Mouse (Mus musculus): ENCODE results near the gene Prmt1. TPM values are rescaled to one million over a fixed set of nuclear protein-coding genes. Genes with fewer than 3 reads are reported as not detected.

Gene Prmt1
- total RNA-seq, 2 experiments from 2014 or later = 143 to 150 TPM

DNA sequence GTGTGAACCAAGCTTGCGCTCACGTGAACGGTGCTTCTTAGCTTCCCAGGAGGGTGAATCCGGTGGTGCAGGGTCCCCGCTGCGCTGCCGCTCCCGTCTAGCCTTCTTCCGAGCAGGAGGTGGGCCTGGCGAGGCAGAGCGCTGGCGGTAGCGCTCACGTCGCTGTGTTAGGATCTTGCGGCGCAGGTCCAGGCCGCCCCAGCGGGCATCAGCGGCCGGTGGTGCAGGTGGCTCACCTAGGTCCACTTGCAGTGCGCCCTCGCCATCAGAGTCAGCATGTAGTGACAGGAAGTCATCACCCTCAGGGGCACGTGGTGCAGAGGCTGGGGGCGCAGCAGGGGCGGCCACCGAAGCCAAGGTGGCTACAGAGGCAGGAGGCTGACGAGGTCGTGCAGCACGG is 21.5 kb upstream of the Prmt1 start:
- no peak for TF ChIP-seq CTCF (IDR thresholded peaks at IDR 0.05)
- intact Hi-C loops (cut with DNase I) = no loop called here
- no peak for DNase-seq (ENCODE audit: extremely low spot score in 1 of 2, low spot score in 2 of 2)
- no peak overlapping the region for H3K4me3 ChIP-seq
- H3K27ac ChIP-seq = no peak overlapping the region

DNA sequence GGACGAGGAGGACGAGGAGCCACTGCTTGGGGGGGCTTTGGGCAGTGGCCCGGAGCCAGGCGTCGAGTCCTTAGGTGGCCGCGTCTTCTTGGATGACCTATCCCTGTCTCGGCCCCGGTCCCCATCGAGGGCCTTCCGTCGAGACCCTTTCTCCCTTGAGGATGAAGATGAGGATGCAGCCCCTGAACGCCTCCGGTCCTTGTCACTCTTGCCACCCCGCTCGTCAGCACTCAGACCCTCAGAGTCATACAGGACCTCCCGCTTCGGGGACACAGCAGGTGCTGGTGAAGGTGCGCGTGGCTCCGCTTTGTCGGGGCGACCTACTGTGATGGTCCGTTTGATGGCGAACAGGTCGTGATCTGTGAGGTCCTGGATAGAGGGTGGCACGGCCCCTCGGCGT is 20.8 kb upstream of the Prmt1 start:
- intact Hi-C loops (cut with DNase I) = no loop called here
- no peak for DNase-seq (ENCODE audit: extremely low spot score in 1 of 2, low spot score in 2 of 2)
- H3K4me3 ChIP-seq = no peak overlapping the region
- TF ChIP-seq CTCF (IDR thresholded peaks at IDR 0.05) = no peak
- H3K27ac ChIP-seq = no peak overlapping the region

DNA sequence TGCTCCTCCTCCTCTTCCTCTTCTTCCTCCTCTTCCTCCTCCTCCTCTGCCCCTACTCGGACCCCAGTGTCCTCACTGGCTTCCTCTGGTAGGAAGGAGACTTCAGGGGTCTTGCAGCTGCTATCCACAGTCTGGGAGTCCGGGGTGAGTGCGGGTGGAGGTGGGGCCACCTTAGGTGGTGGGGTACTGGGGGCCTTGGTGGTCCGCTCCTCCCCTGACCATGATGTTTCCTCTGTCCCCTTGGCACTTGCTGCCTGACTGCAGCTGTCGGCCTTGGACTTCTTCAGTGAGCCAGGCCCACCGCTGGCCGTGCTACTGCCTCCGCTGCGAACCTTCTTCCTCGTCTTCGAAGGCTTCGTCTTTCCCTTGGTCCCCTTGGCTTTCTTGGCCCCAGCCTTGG is 20.1 kb upstream of the Prmt1 start:
- intact Hi-C loops (cut with DNase I) = no loop called here
- TF ChIP-seq CTCF (IDR thresholded peaks at IDR 0.05) = no peak
- DNase-seq (ENCODE audit: extremely low spot score in 1 of 2, low spot score in 2 of 2) = no peak
- no peak overlapping the region for H3K4me3 ChIP-seq
- H3K27ac ChIP-seq = no peak overlapping the region

DNA sequence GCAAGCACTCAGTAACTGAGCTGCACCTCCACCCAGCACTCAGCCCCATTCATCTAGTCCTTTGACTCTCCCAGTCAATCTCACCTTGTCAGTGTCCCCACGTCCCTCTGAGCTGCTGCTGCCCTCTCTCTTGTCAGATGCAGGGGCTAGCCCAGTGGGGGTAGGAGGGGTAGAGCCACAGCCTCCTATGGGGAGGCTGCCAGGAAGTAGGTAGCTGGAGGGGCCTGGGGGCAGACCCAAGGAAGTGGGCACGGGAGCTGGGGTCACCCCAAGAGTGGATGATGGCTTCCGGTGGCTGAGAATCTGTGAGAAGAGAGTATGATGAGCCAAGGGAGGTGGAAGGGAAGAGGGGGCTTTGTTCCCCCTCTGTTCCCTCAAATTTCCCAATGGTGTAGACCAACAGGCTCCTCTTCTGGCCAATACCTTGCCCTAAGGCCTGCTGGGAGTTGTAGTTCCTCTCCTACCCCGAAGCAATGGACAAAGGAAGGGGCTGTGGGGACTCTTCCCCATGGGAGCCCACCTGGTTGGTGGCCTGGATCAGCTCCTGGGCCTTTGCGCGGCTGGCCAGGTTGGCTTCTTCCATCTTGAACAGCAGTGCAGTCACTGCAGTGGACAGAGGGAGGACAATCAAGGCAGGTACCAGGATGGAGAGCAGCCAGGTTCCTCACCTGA is 19.1 kb upstream of the Prmt1 start:
- H3K27ac ChIP-seq = no peak overlapping the region
- TF ChIP-seq CTCF (IDR thresholded peaks at IDR 0.05) = no peak
- intact Hi-C loops (cut with DNase I) = no loop called here
- no peak overlapping the region for H3K4me3 ChIP-seq
- no peak for DNase-seq (ENCODE audit: extremely low spot score in 1 of 2, low spot score in 2 of 2)

DNA sequence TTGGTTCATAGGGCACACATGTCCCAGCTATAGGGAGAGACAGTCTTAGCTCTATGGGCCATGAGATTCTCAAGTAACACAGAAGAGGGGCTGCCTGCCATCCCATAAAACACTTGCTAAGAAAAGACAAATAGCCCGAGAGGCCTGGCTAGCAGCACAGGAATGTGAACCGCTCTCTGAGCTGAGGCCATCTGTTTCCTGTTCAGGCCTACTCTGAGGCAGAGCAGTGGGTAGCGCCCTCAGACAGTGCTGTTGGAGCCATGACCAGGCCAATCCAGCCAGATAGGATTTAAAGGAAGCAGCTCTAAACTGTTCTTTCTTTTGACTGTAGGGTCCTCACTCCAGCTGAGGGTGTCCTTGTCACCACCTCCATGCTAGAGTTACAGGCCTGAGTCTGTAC is 18.2 kb upstream of the Prmt1 start:
- no peak overlapping the region for H3K4me3 ChIP-seq
- intact Hi-C loops (cut with DNase I) = no loop called here
- no peak for DNase-seq (ENCODE audit: extremely low spot score in 1 of 2, low spot score in 2 of 2)
- no peak overlapping the region for H3K27ac ChIP-seq
- TF ChIP-seq CTCF (IDR thresholded peaks at IDR 0.05) = no peak

DNA sequence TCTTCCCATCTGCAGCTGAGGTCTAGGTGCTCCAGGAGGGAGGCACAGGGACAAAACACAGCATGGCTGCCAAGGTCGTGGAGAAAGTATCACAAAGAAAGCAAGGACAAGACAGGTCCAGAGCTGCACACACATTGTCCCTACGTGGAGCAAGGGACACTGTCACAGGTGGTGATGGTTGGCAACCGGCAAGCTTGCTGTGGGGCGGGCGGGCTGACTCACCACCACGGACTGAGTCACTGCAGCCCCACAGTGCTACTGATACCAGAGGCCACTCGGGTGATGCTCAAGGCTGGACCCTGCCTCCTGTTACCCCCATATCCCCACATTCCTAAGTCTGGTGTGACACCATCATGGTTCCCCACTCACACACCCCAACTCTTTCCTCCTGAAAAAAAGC is 16.1 kb upstream of the Prmt1 start:
- no peak overlapping the region for H3K27ac ChIP-seq
- no peak for TF ChIP-seq CTCF (IDR thresholded peaks at IDR 0.05)
- no peak overlapping the region for H3K4me3 ChIP-seq
- intact Hi-C loops (cut with DNase I) = no loop called here
- DNase-seq (ENCODE audit: extremely low spot score in 1 of 2, low spot score in 2 of 2) = no peak

DNA sequence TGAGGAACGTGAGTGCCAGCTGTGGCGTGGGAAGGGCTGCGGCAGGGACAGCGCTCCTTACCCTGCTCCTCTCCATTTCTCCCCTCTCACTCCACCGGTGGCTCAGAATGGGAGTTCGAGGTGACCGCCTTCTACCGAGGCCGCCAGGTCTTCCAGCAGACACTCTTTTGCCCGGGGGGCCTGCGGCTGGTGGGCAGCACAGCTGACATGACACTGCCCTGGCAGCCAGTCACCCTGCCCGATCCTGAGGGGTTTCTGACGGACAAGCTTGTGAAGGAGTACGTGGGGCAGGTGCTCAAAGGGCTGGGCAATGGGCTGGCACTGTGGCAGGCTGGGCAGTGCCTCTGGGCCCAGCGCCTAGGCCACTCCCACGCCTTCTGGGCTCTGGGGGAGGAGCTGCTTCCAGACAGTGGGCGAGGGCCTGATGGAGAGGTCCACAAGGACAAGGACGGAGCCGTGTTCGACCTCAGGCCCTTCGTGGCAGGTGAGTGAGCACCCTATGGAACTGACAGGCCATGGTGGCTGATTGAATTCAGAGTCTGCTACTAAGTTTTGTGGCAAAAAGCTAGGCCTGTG is 14.3 kb upstream of the Prmt1 start:
- intact Hi-C loops (cut with DNase I) = no loop called here

DNA sequence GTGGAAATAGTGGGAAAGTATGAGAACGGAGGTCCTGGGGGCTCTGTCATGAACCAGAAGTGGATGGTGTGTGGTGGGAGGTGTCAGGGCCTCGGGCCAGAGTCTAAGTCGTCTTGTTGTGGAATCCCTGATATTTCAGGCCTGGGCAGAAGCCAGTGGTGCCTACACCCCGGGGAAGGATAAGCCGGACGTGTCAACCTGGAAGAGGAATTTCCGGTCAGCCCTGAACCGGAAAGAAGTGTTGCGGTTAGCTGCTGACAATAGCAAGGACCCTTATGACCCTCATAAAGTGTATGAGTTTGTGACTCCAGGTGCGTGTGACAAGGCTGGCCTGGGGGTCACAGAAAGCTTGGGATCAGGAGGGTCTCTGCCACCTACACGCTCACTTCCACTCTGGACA is 13.4 kb upstream of the Prmt1 start:
- intact Hi-C loops (cut with DNase I) = loop anchor here (2.0 kb wide), 1 partner anchor 15 kb away; no protein-coding TSS in a partner anchor
- Histone ChIP-seq H3K4me3 (no peak overlapping the region), H3K27ac (no peak overlapping the region)
- DNase-seq (ENCODE audit: extremely low spot score in 1 of 2, low spot score in 2 of 2) = no peak
- no peak for TF ChIP-seq CTCF (IDR thresholded peaks at IDR 0.05)

More for the DNA sequence above, 14.3 kb upstream of the Prmt1 start:
- H3K4me3 ChIP-seq = no peak overlapping the region
- H3K27ac ChIP-seq = no peak overlapping the region
- no peak for DNase-seq (ENCODE audit: extremely low spot score in 1 of 2, low spot score in 2 of 2)
- TF ChIP-seq CTCF (IDR thresholded peaks at IDR 0.05) = no peak

DNA sequence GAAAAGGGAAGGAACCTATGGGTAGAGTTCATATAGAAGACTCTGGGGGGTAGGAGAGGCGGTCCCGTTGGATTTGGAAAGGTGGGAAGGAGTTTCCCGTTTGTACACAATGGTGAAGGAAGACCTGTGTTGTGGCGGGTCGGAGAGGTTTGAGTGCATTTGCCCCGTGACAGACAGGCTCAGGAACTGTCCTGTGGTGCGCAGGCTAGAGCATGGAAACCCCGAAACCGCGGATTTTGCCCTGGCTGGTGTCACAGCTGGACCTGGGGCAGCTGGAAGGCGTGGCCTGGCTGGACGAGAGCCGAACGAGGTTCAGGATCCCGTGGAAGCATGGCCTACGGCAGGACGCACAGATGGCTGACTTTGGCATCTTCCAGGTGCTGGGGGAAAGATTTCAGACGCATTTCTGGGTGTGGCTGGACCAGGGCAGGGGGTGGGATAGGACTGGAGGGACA is 12.2 kb upstream of the Prmt1 start, which contains the start of gene Bcl2l12:
Bcl2l12 (minus strand) TSS at position 212 of the 455 bp plus-strand sequence.
- no peak for TF ChIP-seq CTCF (IDR thresholded peaks at IDR 0.05)
- Histone ChIP-seq H3K27ac (peak within 1 kb of the TSS; percentile 75), H3K4me3 (peak within 1 kb of the TSS; percentile 76)
- intact Hi-C loops (cut with DNase I) = loop anchor here (2.0 kb wide), 1 partner anchor 16 kb away; no protein-coding TSS in a partner anchor
- no peak for DNase-seq (ENCODE audit: extremely low spot score in 1 of 2, low spot score in 2 of 2)

DNA sequence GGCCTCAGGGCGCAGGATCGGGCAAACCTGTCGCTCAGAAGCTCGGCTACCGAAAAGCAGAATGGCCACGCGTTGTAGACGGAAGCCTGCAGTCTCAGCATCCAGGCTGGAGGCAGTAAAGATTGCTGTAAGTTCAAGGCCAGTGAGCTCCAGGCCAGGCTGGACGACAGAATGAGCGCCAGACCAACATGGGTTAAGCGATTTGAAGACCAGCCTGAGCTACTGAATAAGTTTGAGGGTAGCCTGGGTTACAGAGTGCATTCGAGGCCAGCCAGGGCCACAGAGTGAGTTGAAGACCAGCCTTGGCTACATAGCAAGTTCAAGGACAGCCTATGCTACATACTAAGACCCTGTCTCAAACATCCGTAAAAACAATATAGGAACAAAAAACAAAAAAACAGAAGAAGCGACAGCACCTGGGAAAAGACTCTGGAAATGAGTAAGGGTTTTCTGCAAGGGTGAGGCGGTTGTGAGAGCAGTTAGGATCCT is 11.6 kb upstream of the Prmt1 start:
- TF ChIP-seq CTCF (IDR thresholded peaks at IDR 0.05) = no peak
- H3K4me3 ChIP-seq = peak overlapping the region; percentile 76
- no peak for DNase-seq (ENCODE audit: extremely low spot score in 1 of 2, low spot score in 2 of 2)
- intact Hi-C loops (cut with DNase I) = loop anchor here (2.0 kb wide), 1 partner anchor 17 kb away; no protein-coding TSS in a partner anchor
- H3K27ac ChIP-seq = peak overlapping the region; percentile 75

DNA sequence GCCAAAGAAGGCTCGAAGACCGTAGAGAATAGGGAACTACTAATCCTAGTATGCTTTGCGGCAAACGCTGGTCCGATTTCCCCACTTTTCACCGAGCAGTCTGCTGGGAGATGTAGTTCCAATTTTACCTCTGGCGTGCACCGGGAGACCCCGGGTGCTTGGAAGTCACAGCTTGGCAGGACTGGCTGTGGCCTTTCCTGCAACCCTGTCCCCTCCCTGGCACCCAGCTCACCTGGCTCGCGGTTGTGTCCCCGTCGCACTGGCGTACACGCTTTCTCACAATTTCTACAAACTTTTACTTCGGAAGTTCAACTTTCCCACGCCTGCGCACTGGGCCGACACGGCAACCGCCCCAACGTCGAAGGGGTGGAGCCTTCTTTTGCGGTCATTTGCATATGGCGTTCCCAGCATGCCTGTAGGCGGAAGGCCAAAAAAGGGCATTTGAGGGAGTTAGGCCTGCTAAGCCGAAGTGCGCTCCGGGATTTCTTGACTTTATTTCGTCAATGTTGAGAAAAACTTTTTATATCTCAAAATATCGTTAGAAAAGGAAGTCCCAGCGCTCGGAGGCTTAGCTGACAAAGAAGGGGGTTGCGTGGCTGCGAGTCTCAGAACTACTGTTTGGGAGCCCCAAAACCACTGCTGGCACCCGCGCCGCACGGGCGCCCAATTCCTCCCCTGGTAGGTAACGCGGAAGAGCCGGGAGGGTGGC is 11.0 kb upstream of the Prmt1 start, which contains the start of gene Irf3:
Irf3 (plus strand) TSS at position 418 of the 709 bp plus-strand sequence.
- H3K27ac ChIP-seq = peak within 1 kb of the TSS; percentile 76
- peak within 1 kb of the TSS; percentile 76 for H3K4me3 ChIP-seq
- intact Hi-C loops (cut with DNase I) = no loop called here
- DNase-seq (ENCODE audit: extremely low spot score in 1 of 2, low spot score in 2 of 2) = peak; percentile 94 to 95
- no peak for TF ChIP-seq CTCF (IDR thresholded peaks at IDR 0.05)

DNA sequence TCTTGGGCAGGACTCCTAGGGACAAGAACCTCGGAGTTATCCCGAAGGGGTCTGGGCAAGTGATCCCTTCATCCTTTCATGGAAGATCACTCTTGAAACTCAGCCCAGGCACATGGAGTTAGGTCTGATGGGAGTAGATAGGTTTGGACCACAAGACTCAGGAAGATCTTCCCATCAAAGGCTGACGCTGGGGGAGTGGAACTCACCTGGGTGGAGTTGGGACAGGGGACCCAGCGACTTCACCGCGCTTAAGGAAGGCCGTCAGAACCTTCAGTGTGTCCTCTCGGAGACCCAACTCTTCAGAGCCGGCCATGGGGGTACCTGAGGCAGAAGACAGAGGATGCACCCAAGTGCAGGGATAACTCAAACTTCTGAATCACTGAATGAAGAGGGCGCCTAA is 10.3 kb upstream of the Prmt1 start:
- no peak for DNase-seq (ENCODE audit: extremely low spot score in 1 of 2, low spot score in 2 of 2)
- Histone ChIP-seq H3K4me3 (peak overlapping the region; percentile 76), H3K27ac (no peak overlapping the region)
- TF ChIP-seq CTCF (IDR thresholded peaks at IDR 0.05) = no peak
- intact Hi-C loops (cut with DNase I) = no loop called here
